Mouse (Mus musculus) thymus, postnatal 25 days (tissue): ENCODE measurements at regions not wholly inside any gene's neighbourhood (a gene's known extent, or its start where the extent isn't known, plus 50 kb on each side); places are given as distances from the start of the nearest gene placed in this dataset.

Experiments
- DNase-seq: peaks from one replicate; pipeline ENCODE4 v3.0.0; 2022

DNA sequence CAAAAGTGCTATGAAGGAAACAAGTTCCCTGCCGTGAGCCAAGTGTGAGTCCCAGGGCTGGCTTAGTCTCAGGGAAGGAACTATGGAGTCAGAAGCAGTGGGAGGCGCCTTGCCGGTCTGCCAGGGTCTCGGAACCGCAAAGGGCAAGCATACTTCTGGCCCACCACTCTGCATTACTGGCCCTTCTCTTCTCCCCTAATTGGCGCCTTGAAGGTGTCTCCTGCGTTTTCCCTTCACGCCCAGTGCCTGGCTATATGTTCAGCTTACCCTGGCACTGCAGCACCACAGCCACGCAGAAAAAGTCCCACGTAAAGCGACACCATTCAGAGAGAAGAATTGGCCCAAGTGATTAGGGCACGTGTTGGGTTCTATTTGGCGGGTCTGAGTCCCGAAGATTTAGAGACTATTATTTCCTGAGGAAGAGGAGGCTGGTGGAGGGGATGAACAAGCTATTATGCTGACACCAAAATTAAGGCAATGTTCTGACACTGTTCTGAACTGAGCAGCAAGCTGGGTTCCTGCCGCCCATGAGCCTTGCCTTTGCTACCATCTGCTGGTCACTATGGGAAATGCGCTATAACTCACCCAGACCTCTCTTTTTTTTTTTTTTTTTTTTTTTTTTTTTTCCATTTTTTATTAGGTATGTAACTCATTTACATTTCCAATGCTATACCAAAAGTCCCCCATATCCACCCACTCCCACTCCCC is 288.5 kb upstream of the Jmjd1c start:
- DNase-seq = peak; percentile 34

DNA sequence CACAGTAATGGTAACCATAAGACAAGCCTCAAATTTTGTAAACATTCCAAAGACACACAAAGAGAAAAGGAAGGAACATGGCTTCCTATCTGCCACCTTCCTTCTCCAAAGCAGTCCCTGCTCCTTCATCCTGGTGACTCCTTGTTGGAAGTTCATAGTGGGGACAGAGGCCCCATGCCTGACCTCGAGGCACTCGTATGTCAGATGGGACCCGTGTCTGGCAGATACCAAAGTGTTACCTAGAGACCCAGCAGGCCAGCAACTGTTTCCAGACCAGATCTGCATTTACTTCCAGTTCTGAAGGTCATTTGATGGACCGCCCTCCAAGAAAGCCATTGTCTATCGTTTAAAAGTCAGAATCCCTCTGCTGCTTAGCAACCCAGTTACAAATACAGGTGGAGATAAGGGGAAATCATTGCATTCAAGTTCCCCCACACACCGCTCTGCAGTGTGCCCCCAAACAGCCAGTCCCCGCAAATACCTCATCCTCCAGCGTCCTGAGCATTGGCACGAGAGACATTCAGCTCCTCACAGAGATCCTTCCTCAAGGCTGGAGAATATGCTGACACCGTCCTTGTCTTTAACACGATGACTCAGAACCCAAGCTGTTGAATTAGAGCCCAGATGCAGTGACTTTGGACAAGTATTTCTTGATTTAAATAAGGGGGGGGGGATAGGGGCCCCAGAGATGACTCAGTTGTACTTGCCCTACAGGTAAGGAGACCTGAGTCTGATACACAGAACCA is 283.2 kb upstream of the Jmjd1c start:
- DNase-seq = no peak

DNA sequence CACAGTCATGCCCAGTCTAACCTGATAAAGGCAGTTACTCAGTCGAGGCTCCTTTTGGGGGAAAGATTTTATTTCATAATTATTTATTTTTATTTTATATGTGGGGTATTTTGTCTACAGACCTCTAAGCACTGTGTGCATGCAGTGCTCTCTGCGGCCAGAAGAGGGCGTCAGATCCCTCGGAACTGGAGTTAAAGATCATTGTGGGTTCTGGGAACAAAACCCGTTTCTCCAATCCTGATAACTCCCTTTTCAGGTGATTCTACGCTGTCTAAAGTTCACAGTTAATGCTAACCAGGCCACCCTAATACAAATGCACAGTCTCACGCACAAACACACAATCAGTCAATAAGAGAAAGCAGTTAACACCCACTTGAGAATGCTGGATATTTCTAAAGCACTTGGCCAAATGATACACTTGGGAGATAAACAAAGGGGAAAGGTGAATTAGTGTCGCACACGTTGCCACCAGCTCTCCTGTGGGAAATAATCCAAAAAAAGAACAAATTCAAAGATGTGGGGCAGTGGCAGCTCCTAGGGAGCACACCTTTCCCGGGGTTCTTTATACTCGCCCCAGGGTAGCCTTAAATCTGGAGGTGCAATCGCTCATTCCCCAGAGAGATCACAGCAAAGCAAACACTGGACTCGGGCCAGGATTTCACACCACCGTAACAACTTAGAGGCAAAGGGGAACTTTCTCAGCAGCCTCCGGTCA is 281.9 kb upstream of the Jmjd1c start:
- peak; percentile 2 for DNase-seq

DNA sequence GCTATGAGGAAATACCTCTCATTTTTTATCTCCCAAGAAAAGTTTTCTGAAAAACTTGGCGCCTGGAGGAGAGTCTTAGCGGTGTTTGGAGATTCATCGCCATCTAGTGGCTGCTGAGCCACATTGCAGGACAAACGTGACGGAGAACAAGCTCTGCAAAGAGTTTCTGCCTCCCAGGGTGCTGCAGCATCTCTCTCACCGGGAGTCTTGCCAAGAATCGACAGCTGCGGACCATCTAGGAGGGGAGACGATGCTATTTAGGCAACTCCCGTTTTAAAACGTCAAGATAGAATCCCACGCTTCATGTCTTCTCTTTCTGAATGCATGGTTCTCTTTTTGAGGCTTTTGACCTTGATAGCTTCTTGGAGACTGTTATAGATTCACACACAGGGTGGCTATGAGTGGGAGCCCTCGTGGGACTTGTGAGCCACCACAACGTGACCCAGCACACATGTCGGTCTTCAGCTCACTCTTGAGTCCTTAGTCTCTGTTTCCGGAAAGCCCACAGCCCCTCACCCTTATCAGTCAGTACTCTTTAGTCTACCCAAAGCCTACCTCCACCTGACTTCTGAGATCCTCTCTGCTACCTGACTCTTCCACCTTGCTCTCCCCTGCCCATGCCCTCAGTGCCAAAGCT is 281.2 kb upstream of the Jmjd1c start:
- peak; percentile 67 for DNase-seq

DNA sequence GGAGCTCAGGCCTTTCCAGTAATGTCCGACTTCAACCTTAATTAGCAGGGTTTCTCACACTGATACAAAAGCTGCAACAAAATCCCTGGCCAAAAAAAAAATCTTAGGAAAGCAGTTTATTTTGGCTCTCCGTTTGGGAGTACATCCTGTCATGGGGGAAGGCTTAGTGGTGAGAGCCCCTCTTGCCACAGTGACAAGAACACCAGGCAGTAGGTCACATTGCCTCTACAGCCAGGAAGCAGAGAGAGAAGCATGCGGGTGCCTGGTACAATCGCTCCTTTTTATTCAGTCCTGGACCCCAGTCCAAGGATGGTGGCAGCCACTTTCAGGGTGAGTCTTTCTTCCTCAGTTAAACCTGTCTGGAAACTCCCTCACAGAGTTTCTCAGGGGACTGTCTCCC is 280.0 kb upstream of the Jmjd1c start:
- no peak for DNase-seq

DNA sequence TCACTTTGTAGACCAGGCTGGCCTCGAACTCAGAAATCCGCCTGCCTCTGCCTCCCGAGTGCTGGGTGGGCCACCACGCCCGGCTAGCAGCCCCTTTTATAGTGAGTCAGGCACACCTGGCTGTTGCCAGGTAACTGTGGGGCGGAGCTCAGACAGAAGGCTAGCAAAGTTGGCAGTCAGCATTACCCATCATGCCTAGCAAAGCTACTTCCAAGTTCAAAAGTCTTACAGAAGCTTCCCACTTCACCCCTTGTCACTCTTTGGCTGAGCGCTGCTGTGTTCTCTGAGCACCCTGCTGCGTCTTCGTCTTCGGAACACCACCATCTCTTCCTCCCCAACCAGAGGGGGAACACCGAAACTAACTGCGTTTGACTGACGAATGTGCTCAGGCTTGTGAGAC is 279.1 kb upstream of the Jmjd1c start:
- no peak for DNase-seq

DNA sequence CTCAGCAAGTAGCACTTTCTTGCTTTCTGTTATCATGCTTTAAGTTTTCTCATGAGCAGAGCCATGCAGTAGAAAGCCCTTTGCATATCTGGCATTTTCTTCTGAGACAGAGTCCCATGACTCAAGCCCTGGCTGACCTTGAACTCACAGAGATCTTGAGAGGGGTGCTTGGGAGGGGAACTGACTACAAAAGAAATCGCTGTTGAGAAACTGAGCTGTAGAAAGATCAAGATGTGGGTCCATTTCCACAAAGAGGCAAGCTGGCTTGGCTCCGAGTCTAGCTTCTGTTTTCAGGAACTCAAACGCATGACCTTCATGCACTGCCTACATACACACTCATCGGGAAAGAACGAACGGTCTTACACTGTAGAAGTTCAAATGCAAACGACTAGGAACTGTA is 278.0 kb upstream of the Jmjd1c start:
- no peak for DNase-seq

DNA sequence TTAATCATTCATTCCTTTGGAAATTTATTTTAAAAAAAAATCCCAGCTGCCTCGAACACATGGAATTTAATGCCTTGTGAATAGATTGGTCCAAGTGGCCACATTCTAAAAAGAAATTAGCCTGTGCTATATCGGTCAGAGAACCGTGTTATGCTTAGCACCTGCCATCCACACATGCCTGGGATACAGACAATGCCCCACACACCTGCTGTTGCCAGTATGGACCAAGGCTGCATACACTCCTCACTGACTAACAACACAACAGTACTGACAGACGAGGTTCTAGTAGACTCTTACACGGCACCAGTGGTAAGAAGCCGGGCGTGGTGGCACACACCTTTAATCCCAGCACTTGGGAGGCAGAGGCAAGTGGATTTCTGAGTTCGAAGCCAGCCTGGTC is 276.4 kb upstream of the Jmjd1c start:
- no peak for DNase-seq

DNA sequence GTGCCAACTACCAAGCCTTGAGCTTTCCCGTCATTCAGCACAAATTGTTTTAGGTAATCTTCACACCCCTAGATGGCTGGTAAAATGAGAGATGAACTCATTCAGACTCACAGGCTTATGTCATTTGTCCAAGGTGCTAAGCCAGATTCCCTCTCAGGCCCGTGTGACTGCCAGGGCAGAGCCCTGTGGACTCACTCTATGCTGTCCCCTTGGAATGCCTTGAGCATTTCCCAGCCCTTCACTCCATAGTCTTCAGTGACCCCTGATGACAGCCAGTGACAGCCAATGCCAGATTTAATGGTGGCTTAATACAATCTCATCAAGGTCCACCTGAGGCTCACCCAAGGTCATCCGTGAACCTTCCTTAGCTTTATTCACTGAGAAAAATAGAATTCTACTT is 270.2 kb upstream of the Jmjd1c start:
- DNase-seq = no peak

DNA sequence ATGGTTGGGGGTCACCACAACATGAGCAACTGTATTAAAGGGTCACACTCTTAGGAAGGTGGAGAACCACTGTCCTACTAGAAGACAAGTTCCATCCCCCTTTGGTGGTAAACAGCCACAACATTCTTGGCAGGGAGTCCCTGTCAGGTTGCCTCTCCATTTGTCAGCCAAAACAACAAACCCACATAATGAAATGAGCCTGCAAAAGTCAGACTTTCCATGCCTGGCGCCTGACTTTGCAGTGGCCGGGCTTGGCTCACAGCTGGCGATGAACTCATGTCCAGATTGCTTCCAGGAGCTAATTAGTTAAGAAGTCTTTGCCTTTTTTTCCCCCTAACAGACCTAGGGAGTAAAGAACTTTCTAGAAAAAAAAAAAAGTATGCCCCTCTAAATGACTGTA is 269.6 kb upstream of the Jmjd1c start:
- no peak for DNase-seq

DNA sequence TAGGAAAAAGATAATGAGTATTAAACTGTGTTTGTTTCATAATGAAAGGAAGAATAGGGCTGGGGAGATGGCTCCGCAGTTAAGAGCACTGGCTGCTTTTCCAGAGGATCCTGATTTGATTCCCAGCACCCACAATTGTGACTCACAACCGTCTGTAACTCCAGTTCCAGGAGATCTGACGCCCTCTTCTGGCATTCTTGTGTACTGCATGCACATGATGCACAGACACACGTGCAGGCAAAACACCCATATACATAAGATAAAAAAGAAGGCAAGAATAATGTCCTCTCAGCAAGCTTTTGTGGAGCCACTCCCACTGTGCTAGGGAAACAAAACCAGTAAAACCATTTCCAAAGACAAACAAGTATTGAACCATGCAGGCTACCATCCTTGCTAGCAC is 261.0 kb upstream of the Jmjd1c start:
- DNase-seq = no peak

DNA sequence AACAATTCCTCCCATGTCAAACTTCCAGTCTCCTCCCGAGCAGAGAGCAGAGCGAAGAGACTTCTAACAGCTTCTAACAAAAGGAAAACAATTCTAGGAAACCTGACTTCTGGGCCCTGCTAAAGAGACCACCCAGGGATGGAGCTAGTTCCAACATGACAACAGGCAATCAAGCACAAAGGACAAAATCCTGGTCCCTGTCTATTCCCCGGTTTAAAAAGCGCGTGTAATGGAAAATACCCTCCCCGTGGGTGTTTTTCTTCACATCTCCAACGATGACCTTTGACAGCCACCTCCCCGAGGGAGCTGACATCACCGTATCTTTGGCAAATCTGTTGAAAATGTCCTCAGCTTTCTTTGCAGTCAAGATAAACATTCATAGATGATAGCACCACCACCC is 256.9 kb upstream of the Jmjd1c start:
- no peak for DNase-seq

DNA sequence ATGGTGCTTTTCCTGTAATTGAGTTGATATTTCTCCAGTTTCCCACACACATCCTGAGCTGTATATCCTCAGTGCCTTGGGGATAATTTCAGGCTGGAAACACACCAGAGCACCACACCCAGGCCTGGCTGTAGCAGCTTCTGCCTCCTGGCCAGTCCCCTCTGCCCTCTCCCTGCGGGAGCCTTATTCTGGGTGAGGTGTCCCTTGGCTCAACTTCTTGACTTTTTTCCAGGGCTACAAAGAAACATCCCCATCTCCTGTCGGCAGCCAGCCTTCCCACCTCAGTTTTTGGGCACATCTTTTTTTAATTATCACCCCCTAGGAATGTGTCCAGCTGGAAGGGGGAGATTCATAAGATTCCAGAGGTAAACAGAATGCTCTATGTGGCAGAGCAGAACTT is 252.7 kb upstream of the Jmjd1c start:
- no peak for DNase-seq

DNA sequence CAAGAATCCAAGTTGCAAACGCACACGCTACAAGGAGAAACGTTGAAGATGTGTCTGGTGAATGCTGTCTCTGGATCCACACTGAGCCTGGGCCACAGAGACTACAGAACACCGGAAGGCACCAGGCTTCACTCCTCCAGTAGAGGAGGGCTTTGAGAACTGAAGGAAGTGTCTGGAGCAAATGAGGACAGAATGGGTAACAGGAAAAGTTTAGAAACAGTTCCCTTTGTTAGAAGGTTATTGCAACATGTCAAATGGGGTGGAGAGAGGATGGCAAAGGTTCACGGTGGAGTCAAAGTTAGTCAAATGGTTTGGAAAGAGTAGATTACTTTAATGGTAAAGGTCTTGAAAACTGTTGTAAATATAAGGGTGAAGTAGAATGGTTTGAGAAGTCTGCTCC is 247.1 kb upstream of the Jmjd1c start:
- DNase-seq = no peak

DNA sequence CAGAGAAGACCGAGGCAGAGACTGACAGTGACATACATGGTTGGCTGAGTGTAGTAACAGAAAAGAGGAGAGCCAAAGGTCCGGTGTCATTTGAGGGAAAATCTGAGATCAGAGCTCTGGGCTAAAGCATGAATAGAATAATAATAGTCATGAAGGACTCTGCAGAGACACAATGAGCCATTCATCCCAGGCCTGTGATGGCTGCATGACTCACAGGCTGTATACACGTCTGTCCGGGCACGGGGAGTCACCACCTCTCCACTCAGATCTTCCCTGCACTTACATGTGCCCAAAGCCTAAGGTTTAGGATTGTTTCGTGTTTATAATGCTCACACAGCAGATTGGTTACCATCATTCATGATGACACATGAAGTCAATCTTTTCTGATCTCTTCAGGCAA is 246.2 kb upstream of the Jmjd1c start:
- no peak for DNase-seq

DNA sequence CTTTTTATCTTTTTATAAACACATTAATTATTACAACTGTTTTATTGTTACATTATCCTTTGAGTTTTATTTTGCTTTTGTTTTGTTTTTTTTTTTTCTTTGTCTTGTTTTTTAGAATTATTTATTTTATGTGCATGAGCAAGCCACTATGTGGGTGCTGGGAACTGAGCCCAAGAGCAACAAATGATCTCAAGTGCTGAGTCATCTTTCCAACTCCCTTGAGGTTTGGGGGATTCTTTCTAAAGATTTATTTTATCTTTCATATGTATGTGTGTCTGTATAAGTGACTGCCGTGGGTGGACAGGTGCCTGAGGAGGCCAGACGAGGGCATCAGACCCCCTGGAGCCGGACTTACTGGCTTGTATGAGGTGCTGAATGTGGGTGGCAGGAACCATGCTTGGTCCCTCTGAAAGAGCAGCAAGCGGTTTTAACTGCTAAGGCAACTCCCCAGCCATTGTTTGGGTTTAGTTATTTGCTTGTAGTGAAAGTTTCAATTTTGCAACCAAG is 244.9 kb upstream of the Jmjd1c start:
- DNase-seq = no peak

DNA sequence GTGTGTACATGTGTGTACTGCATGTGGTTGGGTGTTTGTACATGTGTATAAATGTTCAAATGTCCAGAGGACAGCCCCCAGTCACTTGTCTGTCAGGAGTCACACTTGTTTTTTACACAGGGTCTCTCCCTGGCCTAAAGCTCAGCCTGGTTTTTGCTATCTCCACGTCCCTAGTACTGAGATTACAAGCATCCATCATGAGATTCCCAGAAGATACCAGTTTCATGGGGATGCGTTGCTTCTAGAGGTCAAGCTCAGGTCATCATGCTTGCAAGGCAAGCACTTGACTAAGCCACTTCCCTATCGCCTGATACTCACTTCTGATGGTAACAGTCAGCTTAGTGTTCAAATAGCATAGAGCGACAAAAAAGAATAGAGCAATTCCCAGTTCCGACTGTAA is 244.1 kb upstream of the Jmjd1c start:
- DNase-seq = no peak

DNA sequence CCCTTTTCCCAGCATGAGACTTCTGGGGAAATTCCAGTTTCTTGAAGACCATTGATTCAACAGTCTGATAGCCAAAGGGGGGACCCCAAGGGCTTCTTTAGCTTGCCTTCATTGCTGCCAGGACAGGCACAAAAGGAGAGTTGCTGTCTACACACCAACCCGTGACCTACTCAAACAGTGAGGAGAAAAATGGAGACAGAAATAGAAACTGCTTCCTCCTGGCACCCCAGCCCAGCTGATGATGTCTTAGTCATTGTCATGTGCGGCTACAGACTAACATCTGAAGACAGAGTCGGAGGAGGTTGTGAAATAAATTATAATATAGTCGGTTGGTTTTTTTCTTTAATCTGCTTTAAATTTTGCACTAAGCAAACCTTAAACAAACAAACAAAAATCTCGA is 243.2 kb upstream of the Jmjd1c start:
- peak; percentile 12 for DNase-seq

DNA sequence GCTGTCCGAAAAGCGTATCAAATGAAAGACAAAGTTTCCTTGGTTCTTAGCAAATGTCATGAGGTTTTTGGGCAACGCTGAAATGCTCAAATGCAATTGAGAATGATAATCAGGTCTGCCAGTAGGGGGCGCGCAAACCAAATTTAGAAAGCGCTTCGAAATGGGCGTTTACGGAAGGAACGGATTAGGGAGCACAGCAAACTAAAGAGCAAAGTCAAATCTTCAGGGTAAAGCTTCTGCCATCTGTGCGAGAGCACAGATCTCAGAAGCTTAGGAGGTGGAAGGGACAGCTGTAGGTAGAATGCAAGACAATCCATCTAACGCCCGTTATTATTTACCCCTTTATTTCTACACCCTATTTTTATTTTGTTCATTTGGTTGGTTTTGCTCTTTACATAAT is 242.7 kb upstream of the Jmjd1c start:
- peak; percentile 89 for DNase-seq

DNA sequence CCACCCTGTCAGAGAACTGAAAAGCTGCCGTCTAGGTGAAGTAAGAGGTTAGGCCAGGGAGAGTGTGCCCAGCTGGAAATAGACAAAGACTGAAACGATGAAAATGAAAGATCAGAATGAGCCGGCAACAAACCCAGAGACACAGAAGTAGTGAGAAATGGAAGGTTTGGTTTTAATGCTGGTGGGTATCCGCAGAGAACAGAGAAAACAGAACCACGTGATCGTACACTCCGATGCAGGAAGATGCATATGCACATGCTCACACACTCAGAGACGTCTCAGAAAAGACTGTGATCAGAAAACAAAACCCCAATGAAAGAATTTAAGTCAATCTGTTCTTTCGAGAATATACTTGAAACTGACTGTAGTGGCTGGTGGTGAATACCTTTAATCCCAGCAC is 241.0 kb upstream of the Jmjd1c start:
- DNase-seq = no peak

DNA sequence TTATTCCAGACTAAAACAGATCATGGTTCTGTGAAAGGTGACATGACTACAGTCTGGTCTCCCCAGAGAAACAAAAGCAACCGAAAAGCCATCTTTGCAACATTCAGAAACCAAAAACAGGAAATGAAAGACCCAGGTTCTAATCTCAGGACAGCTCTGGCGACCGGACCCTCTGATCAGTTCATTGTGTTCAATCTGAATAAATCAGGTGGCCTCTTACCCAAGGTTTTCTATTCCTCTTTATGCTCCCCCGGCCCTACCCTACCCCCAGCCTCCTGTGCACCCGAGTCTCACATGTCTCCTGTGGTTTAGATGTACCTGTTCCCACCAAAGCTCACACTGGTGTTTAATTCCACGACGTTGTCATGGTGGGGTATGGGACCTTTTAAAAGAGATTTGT is 238.6 kb upstream of the Jmjd1c start:
- no peak for DNase-seq

DNA sequence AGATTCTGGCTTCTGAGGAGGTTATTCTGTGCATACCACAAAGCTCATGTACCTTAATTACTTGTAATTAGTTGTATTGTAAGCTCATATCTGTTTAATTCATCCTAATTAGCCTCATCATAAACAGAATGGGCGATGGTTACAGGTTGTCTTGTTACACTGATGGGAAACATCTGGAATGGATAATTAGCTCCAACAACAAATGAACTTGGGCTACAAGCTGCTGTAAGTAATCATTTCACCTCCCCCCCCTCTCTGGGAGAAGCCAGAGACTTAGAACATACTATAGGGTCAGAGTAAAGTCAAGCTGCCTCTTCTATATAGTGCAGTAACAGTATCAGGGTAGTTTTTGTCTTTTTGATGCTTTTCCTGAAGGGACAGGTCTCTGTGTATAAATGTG is 234.5 kb upstream of the Jmjd1c start:
- no peak for DNase-seq

DNA sequence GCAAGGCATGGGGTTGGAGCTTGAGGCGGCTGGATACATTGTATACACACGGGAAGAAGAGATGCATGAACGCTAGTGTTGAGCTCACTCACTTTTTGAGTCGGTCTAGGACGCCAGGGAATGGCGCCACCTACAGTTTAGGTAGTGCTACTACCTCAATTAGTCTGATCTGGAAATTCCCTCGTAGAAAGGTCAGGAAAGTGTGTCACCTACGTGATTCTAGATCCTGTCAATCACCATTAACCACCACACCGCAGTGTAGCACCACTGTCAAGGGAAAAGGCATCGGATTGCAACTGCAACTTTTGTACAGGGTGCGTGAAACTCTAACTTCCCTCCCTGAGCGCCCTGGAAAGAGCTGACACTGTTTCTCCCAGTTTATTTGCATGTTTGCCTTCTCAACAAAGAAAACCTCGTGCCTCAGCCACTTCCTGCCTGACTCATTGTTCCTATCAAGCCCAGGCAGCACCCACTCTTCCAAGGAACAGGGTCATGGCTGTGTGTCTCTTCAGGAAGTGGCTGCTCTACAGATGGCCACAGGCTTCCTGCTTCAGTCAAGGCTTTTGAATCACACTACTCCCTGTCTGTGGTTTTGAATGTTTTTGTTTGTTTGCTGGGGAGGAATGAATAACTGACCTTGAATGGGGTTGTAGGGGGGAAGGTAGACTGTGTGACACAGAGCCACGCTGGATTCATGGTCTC is 231.6 kb upstream of the Jmjd1c start:
- DNase-seq = peak; percentile 49
